Mouse (Mus musculus) ES-Bruce4 (cell line): ENCODE measurements around the gene Fkbp2.

Experiments
- CTCF ChIP-seq: IDR thresholded peaks from one replicate; pipeline ENCODE4 v1.8.1; 2011; ENCODE audit warnings: low read depth, low read length
- EP300 ChIP-seq: IDR thresholded peaks from 2 replicates; pipeline ENCODE4 v1.6.1; 2011; ENCODE audit warnings: low read depth, low read length; ENCODE audit not compliant: insufficient read depth
- POLR2A ChIP-seq: IDR thresholded peaks from one replicate; pipeline ENCODE4 v1.8.1; 2011; ENCODE audit warnings: low read length; ENCODE audit not compliant: insufficient read depth

DNA sequence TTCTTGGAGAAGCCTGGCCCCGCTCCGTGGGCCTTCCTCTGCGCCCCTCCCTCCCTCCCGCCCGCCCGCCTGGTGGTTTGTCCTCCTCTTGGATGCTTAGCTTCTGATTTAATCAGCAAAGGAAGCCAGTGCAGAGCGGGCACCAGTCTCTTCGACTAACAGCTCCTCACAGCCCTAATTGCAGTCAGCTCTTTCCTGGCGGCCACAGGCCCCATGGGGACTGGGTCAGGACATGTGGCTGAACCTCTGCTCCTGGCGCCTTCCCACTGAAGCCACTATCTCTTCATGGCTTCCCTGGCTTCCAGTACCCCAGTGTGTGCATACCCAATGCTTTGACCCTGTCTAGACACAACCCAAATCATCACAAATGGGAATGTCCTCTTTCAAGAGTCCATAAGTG is 23.8 kb downstream of the Fkbp2 start:
- TF ChIP-seq EP300 = no peak
- TF ChIP-seq POLR2A = no peak
- TF ChIP-seq CTCF = no peak
